In the genomic region with DNA sequence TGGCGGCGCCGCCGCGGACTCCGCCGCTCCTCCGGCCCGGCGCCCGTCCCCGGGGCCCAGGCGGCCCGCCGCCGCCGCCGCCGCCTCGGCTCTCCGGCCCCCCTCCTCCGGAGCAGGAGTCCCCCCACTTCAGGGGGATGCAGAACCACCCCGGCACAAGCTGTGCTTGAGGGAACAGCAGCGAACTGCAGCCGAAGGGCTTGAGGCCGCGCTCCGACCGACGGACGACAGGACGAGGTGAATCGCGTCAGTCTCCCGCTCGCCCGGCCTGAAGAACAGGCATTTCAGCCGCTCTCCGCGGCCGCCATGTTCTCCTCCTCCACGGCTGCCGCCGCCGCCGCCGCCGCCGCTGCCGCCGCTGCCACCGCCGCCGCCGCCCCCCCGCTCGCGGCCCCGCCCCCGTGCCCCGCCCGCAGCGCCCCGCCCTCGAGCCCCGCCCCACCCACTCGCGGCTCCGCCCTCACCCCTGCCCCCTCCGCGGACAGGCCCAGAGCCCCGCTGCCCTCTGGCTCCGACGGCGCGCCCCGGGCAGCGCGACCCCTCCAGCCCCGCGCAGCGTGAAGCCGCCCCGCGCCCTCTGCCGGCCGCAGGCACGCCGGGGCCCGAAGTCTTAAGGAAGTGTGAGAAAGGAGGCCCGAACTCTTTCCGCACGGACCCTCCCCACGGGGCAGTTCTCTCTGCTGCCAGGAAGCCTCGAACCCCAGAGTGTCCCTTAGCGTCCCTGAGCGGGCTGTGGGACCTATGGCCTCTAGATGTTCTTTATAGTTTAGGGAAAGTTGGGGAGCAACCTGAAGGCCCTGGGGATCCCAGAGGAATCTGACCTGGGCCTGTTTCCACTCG, we compare ENCODE assay signal across 8 mouse cellular contexts. TPM values are rescaled to one million over a fixed set of nuclear protein-coding genes. Genes with fewer than 3 reads are reported as not detected.
A peak's percentile ranks its signal among the peaks of the same experiment; 100 is the strongest.
DNase-seq lines count a peak whose midpoint lies in the region; ATAC-seq and TF ChIP-seq lines count a peak whose summit lies in the region.

A gene (minus strand): TSS at position 351 of the 840 bp plus-strand sequence.

- H3K4me2 ChIP-seq in hindbrain, embryonic 16.5 days (ENCODE audit: low read length), result peak within 1 kb of the TSS; percentile 65

- peak within 1 kb of the TSS; percentile 97 for H3K9ac ChIP-seq in hindbrain, embryonic 16.5 days (ENCODE audit: low read depth, low read length)

- peak; percentile 87 for ATAC-seq in hindbrain, embryonic 16.5 days

- H3K4me1 ChIP-seq in hindbrain, embryonic 16.5 days (ENCODE audit: control insufficient read depth, insufficient read depth, low read depth, low read length), result peaks cover 16% of the 10 kb centered on the region
- peaks cover 40% of the 10 kb centered on the region for H3K4me1 ChIP-seq in megakaryocyte, embryonic 14.5 days

- H3K27me3 ChIP-seq in hindbrain, embryonic 16.5 days (replicated peaks; ENCODE audit: control insufficient read depth, insufficient read depth, low read length), result no peaks in the 10 kb centered on the region
- H3K27me3 ChIP-seq in megakaryocyte, embryonic 14.5 days (replicated peaks), result peaks cover 20% of the 10 kb centered on the region

- no peaks in the 10 kb centered on the region for H3K9me3 ChIP-seq in hindbrain, embryonic 16.5 days (ENCODE audit: control insufficient read depth, low read length)
- H3K9me3 ChIP-seq in megakaryocyte, embryonic 14.5 days, result no peaks in the 10 kb centered on the region

- H3K36me3 ChIP-seq in hindbrain, embryonic 16.5 days (ENCODE audit: control insufficient read depth, insufficient read depth, low read length), result no peaks in the 10 kb centered on the region
- no peaks in the 10 kb centered on the region for H3K36me3 ChIP-seq in megakaryocyte, embryonic 14.5 days (replicated peaks; ENCODE audit: low read length)

- peak; percentile 59 for TF ChIP-seq CTCF in gastrocnemius, adult 2 months (IDR thresholded peaks at IDR 0.05)

- peak within 1 kb of the TSS; percentile 96 for H3K27ac ChIP-seq in gastrocnemius, adult 2 months
- H3K27ac ChIP-seq in hindbrain, embryonic 16.5 days (ENCODE audit: low read depth, low read length), result peak within 1 kb of the TSS; percentile 96

- peak within 1 kb of the TSS; percentile 99 for H3K4me3 ChIP-seq in gastrocnemius, adult 2 months
- peak within 1 kb of the TSS; percentile 95 for H3K4me3 ChIP-seq in hindbrain, embryonic 16.5 days (ENCODE audit: low read length)
- peak within 1 kb of the TSS; percentile 99 for H3K4me3 ChIP-seq in megakaryocyte, embryonic 14.5 days (replicated peaks)

- peak; percentile 45 for DNase-seq in WW6 (ENCODE audit: low read depth, low spot score)
- peak; percentile 43 to 73 for DNase-seq in cerebellum, postnatal 4 days (ENCODE audit: low spot score in 2 of 2)
- peak; percentile 86 for DNase-seq in gastrocnemius, adult 2 months
- peak; percentile 48 for DNase-seq in left cerebral cortex, adult 8-10 months (ENCODE audit: low spot score in 2 of 2)
- peak; percentile 57 to 60 for DNase-seq in right cerebral cortex, adult 2 months (ENCODE audit: low spot score in 2 of 2)
- peak; percentile 71 for DNase-seq in urinary bladder, postnatal 14 days (ENCODE audit: low spot score)

- under 1% methylated on average over 51 of the region's 98 CpGs for WGBS in hindbrain, embryonic 16.5 days

- intact Hi-C loops in gastrocnemius, adult 2 months (cut with DNase I), result loop anchor here (2.0 to 10.0 kb wide), 2 partner anchors 46 to 142 kb away; no protein-coding TSS in a partner anchor

RNA-seq across cellular contexts. Expression of the gene that starts here (rescaled TPM):
- total RNA-seq in gastrocnemius, adult 2 months (2021), result 10 to 100 TPM; 26.1 to 26.6 TPM
- polyA plus RNA-seq in hindbrain, embryonic 16.5 days (2015; fragmentation: Nextera tagmentation; extraction: Ambion mirVana), result 11.5 and 12.4 TPM in 2 replicates
- 100 to 1,000 TPM; 104 to 121 (median 107) TPM for total RNA-seq in left cerebral cortex, adult 8-10 months (2022)
- 6.0 and 13.0 TPM in 2 replicates for polyA plus RNA-seq in megakaryocyte, embryonic 14.5 days (2012; ENCODE audit: insufficient read depth, low replicate concordance)

Comparison
In these comparisons a context has a peak if more than half of its experiments do, and no peak if none do; other contexts are left out.
1. Peak in every context shown above with its lines: DNase-seq, ATAC-seq, H3K4me3 ChIP-seq and H3K27ac ChIP-seq.